Mouse (Mus musculus) lung, postnatal 0 days (tissue): ENCODE data around the gene Eya2. TPM values are rescaled to one million over a fixed set of nuclear protein-coding genes. Genes with fewer than 3 reads are reported as not detected.
A peak's percentile ranks its signal among the peaks of the same experiment; 100 is the strongest.

Experiments
- ATAC-seq: fragments of 200-750 bp; cut with Nextera tagmentation; 2 replicates; pipeline ENCODE4 v1.8.0; 2017; ENCODE audit warnings: moderate library complexity
- DNase-seq: peaks from one replicate; pipeline ENCODE4 v3.0.0-alpha.2; 2016; ENCODE audit warnings: low spot score
- H3K27ac ChIP-seq: fragments of 300-500 bp; sonication (generic); 2 replicates; pipeline ENCODE4 v1.5.1; 2014; ENCODE audit warnings: antibody characterized with exemption, mild to moderate bottlenecking, low read length, mixed read lengths
- H3K27me3 ChIP-seq: fragments of 300-500 bp; sonication (generic); replicated peaks from 2 replicates; pipeline ENCODE4 v1.6.1; 2014; ENCODE audit warnings: low read length, mixed read lengths; ENCODE audit not compliant: insufficient read depth
- H3K36me3 ChIP-seq: fragments of 300-500 bp; sonication (generic); 2 replicates; pipeline ENCODE4 v1.6.1; 2014; ENCODE audit warnings: low read length, mixed read lengths; ENCODE audit not compliant: insufficient read depth
- H3K4me1 ChIP-seq: fragments of 300-500 bp; sonication (generic); 2 replicates; pipeline ENCODE4 v1.6.1; 2014; ENCODE audit warnings: antibody characterized with exemption, low read depth, low read length, mixed read lengths; ENCODE audit not compliant: insufficient read depth
- H3K4me2 ChIP-seq: fragments of 300-500 bp; sonication (generic); replicated peaks from 2 replicates; pipeline ENCODE4 v1.6.1; 2014; ENCODE audit warnings: low read depth, mild to moderate bottlenecking, low read length, moderate library complexity, mixed read lengths
- H3K4me3 ChIP-seq: fragments of 300-500 bp; sonication (generic); 2 replicates; pipeline ENCODE4 v1.5.1; 2014; ENCODE audit warnings: low read depth, low read length
- H3K9ac ChIP-seq: fragments of 300-500 bp; sonication (generic); replicated peaks from 2 replicates; pipeline ENCODE4 v1.6.1; 2014; ENCODE audit warnings: low read depth, mild to moderate bottlenecking
- H3K9me3 ChIP-seq: fragments of 300-500 bp; sonication (generic); 2 replicates; pipeline ENCODE4 v1.6.1; 2016; ENCODE audit warnings: low read length, mixed read lengths
- CTCF ChIP-seq: IDR thresholded peaks from 2 replicates; pipeline ENCODE4 v1.5.1; 2016; ENCODE audit warnings: antibody characterized with exemption, mild to moderate bottlenecking
- EP300 ChIP-seq: IDR thresholded peaks from 2 replicates; pipeline ENCODE4 v1.6.1; 2016; ENCODE audit warnings: antibody characterized with exemption, mild to moderate bottlenecking, control low read depth
- WGBS: fragments of 180-500 bp; shearing (Covaris S2); extraction: QIAGEN DNeasy Blood & Tissue Kit; methylation state at CpG from one replicate; pipeline ENCODE4 v1.1.7; 2014; 5-methylcytosine and 5-hydroxymethylcytosine counted together
- polyA plus RNA-seq: library from polyadenylated mRNA; unstranded; fragments of >200 nt; fragmentation: Nextera tagmentation; extraction: Ambion mirVana; gene quantifications from 2 replicates; pipeline ENCODE4 v1.2.1, GENCODE M21; 2015

Gene Eya2
- polyA plus RNA-seq, 1 experiment from 2014 or later: 27.8 TPM

- Histone ChIP-seq H3K27ac (no peak overlapping the region), H3K4me3 (no peak overlapping the region), H3K36me3 (peaks cover 17% of the 10 kb centered on the region; the same call in 1 of the 2 replicates), H3K27me3 (no peaks in the 10 kb centered on the region), H3K9ac (no peak overlapping the region), H3K4me2 (no peak overlapping the region), H3K4me1 (no peaks in the 10 kb centered on the region), H3K9me3 (no peaks in the 10 kb centered on the region)
- DNase-seq (no peak), ATAC-seq (no peak)
- 92% methylated on average over 10 of the region's 10 CpGs for WGBS
- no peak for TF ChIP-seq EP300
- no peak for TF ChIP-seq CTCF
These were observed 222.6 kb downstream of the Eya2 start for GRCm38 (mm10) chr2:165817437-165817836.

- no peaks in the 10 kb centered on the region for H3K4me1 ChIP-seq
- peaks cover 17% of the 10 kb centered on the region; the same call in 1 of the 2 replicates for H3K36me3 ChIP-seq
- WGBS: 85% methylated on average over 6 of the region's 6 CpGs
- H3K27ac ChIP-seq: no peak overlapping the region
- no peaks in the 10 kb centered on the region for H3K27me3 ChIP-seq
- H3K9ac ChIP-seq: no peak overlapping the region
- ATAC-seq: no peak
- no peak for DNase-seq
- TF ChIP-seq CTCF (no peak), EP300 (no peak)
- no peaks in the 10 kb centered on the region for H3K9me3 ChIP-seq
- H3K4me3 ChIP-seq: no peak overlapping the region
- H3K4me2 ChIP-seq: no peak overlapping the region
These were observed 223.7 kb downstream of the Eya2 start for GRCm38 (mm10) chr2:165818570-165818969.

- Histone ChIP-seq H3K9me3 (no peaks in the 10 kb centered on the region), H3K36me3 (peaks cover 11% of the 10 kb centered on the region; the same call in 1 of the 2 replicates), H3K4me3 (no peak overlapping the region), H3K27ac (no peak overlapping the region), H3K4me1 (no peaks in the 10 kb centered on the region), H3K9ac (no peak overlapping the region), H3K4me2 (no peak overlapping the region), H3K27me3 (no peaks in the 10 kb centered on the region)
- no peak for TF ChIP-seq EP300
- peak; percentile 92 for TF ChIP-seq CTCF
- peak; percentile 79 for DNase-seq
- peak; percentile 82 for ATAC-seq
- WGBS: 75% methylated on average over 10 of the region's 10 CpGs
These were observed 224.4 kb downstream of the Eya2 start for GRCm38 (mm10) chr2:165818985-165819948.

- Histone ChIP-seq H3K4me3 (no peak overlapping the region), H3K4me1 (no peaks in the 10 kb centered on the region), H3K4me2 (no peak overlapping the region), H3K36me3 (peaks cover 8% of the 10 kb centered on the region; the same call in 1 of the 2 replicates), H3K27me3 (no peaks in the 10 kb centered on the region), H3K9me3 (no peaks in the 10 kb centered on the region), H3K9ac (no peak overlapping the region), H3K27ac (no peak overlapping the region)
- no peak for DNase-seq
- no peak for ATAC-seq
- WGBS: 89% methylated on average over 3 of the region's 3 CpGs
- TF ChIP-seq CTCF (no peak), EP300 (no peak)
These were observed 225.2 kb downstream of the Eya2 start for GRCm38 (mm10) chr2:165820073-165820472.

GRCm38 (mm10) chr2:165820504-165821095 is 225.8 kb downstream of the Eya2 start:
- Histone ChIP-seq H3K4me1 (no peaks in the 10 kb centered on the region), H3K4me3 (no peak overlapping the region), H3K27ac (no peak overlapping the region), H3K9me3 (no peaks in the 10 kb centered on the region), H3K9ac (no peak overlapping the region), H3K4me2 (no peak overlapping the region), H3K36me3 (peaks cover 8% of the 10 kb centered on the region; the same call in 1 of the 2 replicates), H3K27me3 (no peaks in the 10 kb centered on the region)
- 70% methylated on average over 15 of the region's 15 CpGs for WGBS
- DNase-seq: no peak
- TF ChIP-seq CTCF: no peak
- no peak for ATAC-seq

Other genes with a start within 250 kb of the Eya2 start
- 1.2 and 2.0 TPM in 2 replicates for gene Zfp663, start 226.3 kb upstream of the Eya2 start, polyA plus RNA-seq
- 2.5 and 2.6 TPM in 2 replicates for gene Zfp334, start 206.8 kb upstream of the Eya2 start, polyA plus RNA-seq
- 0.15 and 0.20 TPM in 2 replicates for gene Ocstamp, start 194.6 kb upstream of the Eya2 start, polyA plus RNA-seq
- gene Slc13a3, start 121.8 kb upstream of the Eya2 start, polyA plus RNA-seq: 0.65 and 0.90 TPM in 2 replicates
- 21.5 and 22.5 TPM in 2 replicates for gene Trp53rka, start 101.7 kb upstream of the Eya2 start, polyA plus RNA-seq
- 6.7 and 6.9 TPM in 2 replicates for gene Slc2a10, start 91.2 kb upstream of the Eya2 start, polyA plus RNA-seq